Mouse (Mus musculus) kidney, adult 8-10 months (tissue): ENCODE measurements around the gene Sik1.

Experiments
- DNase-seq, 2 experiments: peaks; one replicate each; pipeline ENCODE4 v3.0.0; 2022

Gene Sik1

GRCm38 (mm10) chr17:31806025-31806424 is 49.6 kb downstream of the Sik1 start:
- DNase-seq, result peak in 1 of 2 experiments; percentile 19

- no peak for DNase-seq
Measured at GRCm38 (mm10) chr17:31805585-31805984, 50.0 kb downstream of the Sik1 start.

- DNase-seq, result no peak
Measured at GRCm38 (mm10) chr17:31802272-31803017, 53.2 kb downstream of the Sik1 start.

GRCm38 (mm10) chr17:31800852-31801363 is 54.7 kb downstream of the Sik1 start:
- no peak for DNase-seq

- no peak for DNase-seq
Measured at GRCm38 (mm10) chr17:31795893-31796292, 59.7 kb downstream of the Sik1 start.
